Mouse (Mus musculus) stomach, postnatal 0 days (tissue): ENCODE measurements at regions not wholly inside any gene's neighbourhood (a gene's known extent, or its start where the extent isn't known, plus 50 kb on each side); places are given as distances from the start of the nearest gene placed in this dataset.

Experiments used
- ATAC-seq: fragments of 200-750 bp; cut with Nextera tagmentation; 2 replicates; pipeline ENCODE4 v1.8.0; 2017; ENCODE audit not compliant: low FRiP score, low TSS enrichment
- DNase-seq: peaks from one replicate; pipeline ENCODE4 v3.0.0-alpha.2; 2016; ENCODE audit warnings: low spot score
- H3K27ac ChIP-seq: fragments of 300-500 bp; sonication (generic); replicated peaks from 2 replicates; pipeline ENCODE4 v1.5.1; 2014; ENCODE audit warnings: mild to moderate bottlenecking, control low read depth
- H3K27me3 ChIP-seq: fragments of 300-500 bp; sonication (generic); 2 replicates; pipeline ENCODE4 v1.6.1; 2014; ENCODE audit warnings: low read length; ENCODE audit not compliant: control insufficient read depth, insufficient read depth
- H3K36me3 ChIP-seq: fragments of 300-500 bp; sonication (generic); 2 replicates; pipeline ENCODE4 v1.6.1; 2014; ENCODE audit warnings: low read length, mixed read lengths; ENCODE audit not compliant: control insufficient read depth, insufficient read depth
- H3K4me1 ChIP-seq: fragments of 300-500 bp; sonication (generic); replicated peaks from 2 replicates; pipeline ENCODE4 v1.6.1; 2014; ENCODE audit warnings: antibody characterized with exemption; ENCODE audit not compliant: control insufficient read depth, insufficient read depth
- H3K4me2 ChIP-seq: fragments of 300-500 bp; sonication (generic); replicated peaks from 2 replicates; pipeline ENCODE4 v1.6.1; 2014; ENCODE audit warnings: low read depth, mild to moderate bottlenecking, control low read depth, moderate library complexity
- H3K4me3 ChIP-seq: fragments of 300-500 bp; sonication (generic); 2 replicates; pipeline ENCODE4 v1.5.1; 2014; ENCODE audit warnings: low read depth, low read length, control low read depth
- H3K9ac ChIP-seq: fragments of 300-500 bp; sonication (generic); 2 replicates; pipeline ENCODE4 v1.6.1; 2014; ENCODE audit warnings: mild to moderate bottlenecking, low read length, control low read depth, mixed read lengths
- H3K9me3 ChIP-seq: fragments of 300-500 bp; sonication (generic); 2 replicates; pipeline ENCODE4 v1.6.1; 2016; ENCODE audit warnings: low read length; ENCODE audit not compliant: control insufficient read depth
- CTCF ChIP-seq: IDR thresholded peaks from 2 replicates; pipeline ENCODE4 v1.5.1; 2016; ENCODE audit warnings: antibody characterized with exemption, low read depth, mild to moderate bottlenecking, moderate library complexity
- EP300 ChIP-seq: optimal IDR thresholded peaks from 2 replicates; pipeline ENCODE3; 2016; ENCODE audit warnings: antibody characterized with exemption
- WGBS: fragments of 180-500 bp; shearing (Covaris S2); extraction: QIAGEN DNeasy Blood & Tissue Kit; methylation state at CpG from one replicate; pipeline ENCODE4 v1.1.7; 2014; 5-methylcytosine and 5-hydroxymethylcytosine counted together

GRCm38 (mm10) chr13:97428163-97428562 lies 187.3 kb downstream of the Enc1 start:
- no peaks in the 10 kb centered on the region for H3K27me3 ChIP-seq
- ATAC-seq, result no peak
- H3K36me3 ChIP-seq, result no peaks in the 10 kb centered on the region
- no peak for DNase-seq
- 73% methylated on average over 6 of the region's 6 CpGs for WGBS
- no peaks in the 10 kb centered on the region for H3K9me3 ChIP-seq
- H3K4me1 ChIP-seq, result no peaks in the 10 kb centered on the region
- no peak overlapping the region for H3K4me2 ChIP-seq
- no peak overlapping the region for H3K4me3 ChIP-seq
- TF ChIP-seq CTCF, result no peak
- no peak for TF ChIP-seq EP300
- no peak overlapping the region for H3K27ac ChIP-seq
- H3K9ac ChIP-seq, result no peak overlapping the region

GRCm38 (mm10) chr13:97427537-97427936 lies 186.6 kb downstream of the Enc1 start:
- H3K27ac ChIP-seq, result no peak overlapping the region
- H3K36me3 ChIP-seq, result no peaks in the 10 kb centered on the region
- DNase-seq (no peak), ATAC-seq (no peak)
- no peak overlapping the region for H3K4me3 ChIP-seq
- H3K4me2 ChIP-seq, result no peak overlapping the region
- H3K9me3 ChIP-seq, result no peaks in the 10 kb centered on the region
- no peaks in the 10 kb centered on the region for H3K27me3 ChIP-seq
- no peaks in the 10 kb centered on the region for H3K4me1 ChIP-seq
- TF ChIP-seq EP300 (no peak), CTCF (no peak)
- H3K9ac ChIP-seq, result no peak overlapping the region
- 58% methylated on average over 4 of the region's 4 CpGs for WGBS

- H3K36me3 ChIP-seq, result no peaks in the 10 kb centered on the region
- no peaks in the 10 kb centered on the region for H3K27me3 ChIP-seq
- H3K9ac ChIP-seq, result no peak overlapping the region
- no peak for DNase-seq
- TF ChIP-seq EP300 (no peak), CTCF (no peak)
- H3K4me3 ChIP-seq, result no peak overlapping the region
- H3K4me2 ChIP-seq, result no peak overlapping the region
- H3K9me3 ChIP-seq, result no peaks in the 10 kb centered on the region
- WGBS, result 85% methylated on average over 9 of the region's 9 CpGs
- no peaks in the 10 kb centered on the region for H3K4me1 ChIP-seq
- no peak overlapping the region for H3K27ac ChIP-seq
- ATAC-seq, result no peak
Measured at GRCm38 (mm10) chr13:97425731-97426130, 184.8 kb downstream of the Enc1 start.

GRCm38 (mm10) chr13:97423911-97424310 lies 183.0 kb downstream of the Enc1 start:
- Histone ChIP-seq H3K4me3 (no peak overlapping the region), H3K9me3 (no peaks in the 10 kb centered on the region), H3K36me3 (no peaks in the 10 kb centered on the region), H3K27me3 (no peaks in the 10 kb centered on the region), H3K4me2 (no peak overlapping the region), H3K9ac (no peak overlapping the region), H3K4me1 (no peaks in the 10 kb centered on the region), H3K27ac (no peak overlapping the region)
- WGBS, result 35% methylated on average over 6 of the region's 6 CpGs
- TF ChIP-seq CTCF (no peak), EP300 (no peak)
- no peak for ATAC-seq
- DNase-seq, result no peak

- H3K36me3 ChIP-seq, result no peaks in the 10 kb centered on the region
- no peak overlapping the region for H3K4me2 ChIP-seq
- 66% methylated on average over 5 of the region's 5 CpGs for WGBS
- H3K9ac ChIP-seq, result no peak overlapping the region
- DNase-seq (no peak), ATAC-seq (no peak)
- no peaks in the 10 kb centered on the region for H3K9me3 ChIP-seq
- H3K4me1 ChIP-seq, result no peaks in the 10 kb centered on the region
- H3K4me3 ChIP-seq, result no peak overlapping the region
- no peak overlapping the region for H3K27ac ChIP-seq
- no peaks in the 10 kb centered on the region for H3K27me3 ChIP-seq
- TF ChIP-seq CTCF (no peak), EP300 (no peak)
Measured at GRCm38 (mm10) chr13:97423298-97423817, 182.5 kb downstream of the Enc1 start.

- H3K9ac ChIP-seq, result no peak overlapping the region
- 82% methylated on average over 7 of the region's 7 CpGs for WGBS
- H3K27ac ChIP-seq, result no peak overlapping the region
- H3K4me1 ChIP-seq, result no peaks in the 10 kb centered on the region
- H3K27me3 ChIP-seq, result no peaks in the 10 kb centered on the region
- ATAC-seq, result no peak
- no peaks in the 10 kb centered on the region for H3K36me3 ChIP-seq
- TF ChIP-seq CTCF, result no peak
- no peak for TF ChIP-seq EP300
- no peak for DNase-seq
- no peak overlapping the region for H3K4me3 ChIP-seq
- H3K4me2 ChIP-seq, result no peak overlapping the region
- no peaks in the 10 kb centered on the region for H3K9me3 ChIP-seq
Measured at GRCm38 (mm10) chr13:97422897-97423296, 182.0 kb downstream of the Enc1 start.
